Mouse (Mus musculus) kidney, embryonic 15.5 days (tissue): ENCODE measurements at regions not wholly inside any gene's neighbourhood (a gene's known extent, or its start where the extent isn't known, plus 50 kb on each side); places are given as distances from the start of the nearest gene placed in this dataset.
"Not testable (repeated sequence)": the region's sequence is repeated elsewhere in the genome, so short reads cannot be mapped to it uniquely, and the experiment has no call there.

Source experiments
- ATAC-seq: fragments of 200-750 bp; cut with Nextera tagmentation; replicated peaks from 2 replicates; pipeline ENCODE4 v1.8.0; 2017; ENCODE audit warnings: moderate TSS enrichment; ENCODE audit not compliant: low FRiP score
- H3K27ac ChIP-seq: fragments of 300-500 bp; sonication (generic); 2 replicates; pipeline ENCODE4 v1.5.1; 2015; ENCODE audit warnings: mild to moderate bottlenecking, inconsistent platforms
- H3K27me3 ChIP-seq: fragments of 300-500 bp; sonication (generic); 2 replicates; pipeline ENCODE4 v1.6.1; 2015; ENCODE audit warnings: inconsistent platforms
- H3K36me3 ChIP-seq: fragments of 300-500 bp; sonication (generic); 2 replicates; pipeline ENCODE4 v1.6.1; 2015; ENCODE audit warnings: inconsistent platforms
- H3K4me1 ChIP-seq: fragments of 300-500 bp; sonication (generic); 2 replicates; pipeline ENCODE4 v1.6.1; 2015; ENCODE audit warnings: inconsistent platforms
- H3K4me2 ChIP-seq: fragments of 300-500 bp; sonication (generic); 2 replicates; pipeline ENCODE4 v1.6.1; 2015; ENCODE audit warnings: moderate library complexity, mild to moderate bottlenecking, inconsistent platforms
- H3K4me3 ChIP-seq: fragments of 300-500 bp; sonication (generic); replicated peaks from 2 replicates; pipeline ENCODE4 v1.5.1; 2015; ENCODE audit warnings: mild to moderate bottlenecking, inconsistent platforms
- H3K9ac ChIP-seq: fragments of 300-500 bp; sonication (generic); 2 replicates; pipeline ENCODE4 v1.6.1; 2015; ENCODE audit warnings: mild to moderate bottlenecking, inconsistent platforms
- H3K9me3 ChIP-seq: fragments of 300-500 bp; sonication (generic); replicated peaks from 2 replicates; pipeline ENCODE4 v1.6.1; 2016; ENCODE audit warnings: inconsistent platforms
- WGBS: fragments of 180-500 bp; shearing (Covaris S2); methylation state at CpG from one replicate; pipeline ENCODE4 v1.1.7; 2015; ENCODE audit warnings: mixed read lengths; 5-methylcytosine and 5-hydroxymethylcytosine counted together

- H3K36me3 ChIP-seq, result no peaks in the 10 kb centered on the region
- no peak overlapping the region for H3K27ac ChIP-seq
- peaks cover 14% of the 10 kb centered on the region for H3K4me1 ChIP-seq
- H3K4me3 ChIP-seq, result no peak overlapping the region
- 88% methylated on average over 3 of the region's 3 CpGs for WGBS
- no peak overlapping the region for H3K9ac ChIP-seq
- H3K27me3 ChIP-seq, result no peaks in the 10 kb centered on the region
- H3K9me3 ChIP-seq, result no peaks in the 10 kb centered on the region
- no peak overlapping the region for H3K4me2 ChIP-seq
- no peak for ATAC-seq
Observed at GRCm38 (mm10) chr1:136680173-136680572, 55.5 kb downstream of the Zfp281 start.

GRCm38 (mm10) chr1:136682311-136682710 lies 57.6 kb downstream of the Zfp281 start:
- not testable (repeated sequence) for H3K27ac ChIP-seq, H3K4me3 ChIP-seq, H3K9ac ChIP-seq, H3K36me3 ChIP-seq, ATAC-seq, H3K27me3 ChIP-seq, H3K9me3 ChIP-seq, H3K4me2 ChIP-seq
- peaks cover 11% of the 10 kb centered on the region for H3K4me1 ChIP-seq
- 60% methylated on average over 10 of the region's 10 CpGs for WGBS

DNA sequence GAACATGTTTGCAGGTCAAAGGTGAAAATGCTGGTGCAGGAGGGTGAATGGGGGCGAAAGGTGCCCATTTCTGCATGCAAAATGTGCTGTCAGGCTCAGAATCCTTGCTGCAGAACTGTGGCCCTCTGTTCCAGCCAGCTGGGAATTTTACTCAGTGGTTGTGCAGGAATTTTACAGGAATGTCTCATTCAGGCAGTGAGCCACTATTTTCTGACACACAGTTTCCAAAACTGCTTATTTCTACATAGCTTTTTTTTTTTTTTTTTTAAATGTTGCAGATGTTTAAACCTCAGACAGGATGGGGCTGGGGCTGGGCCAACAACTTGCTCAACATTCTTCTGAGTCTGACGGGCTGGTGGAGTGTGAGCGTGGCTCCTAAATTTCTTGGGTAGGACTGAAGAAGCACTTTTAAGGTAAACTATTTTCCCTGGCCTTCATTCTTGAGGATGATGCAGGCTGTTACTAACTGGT lies 58.4 kb downstream of the Zfp281 start:
- 0 out of 2 replicates have a peak, but pooled peaks have one; percentile 7 for ATAC-seq
- H3K27ac ChIP-seq, result 0 out of 2 replicates have a peak overlapping the region, but pooled peaks have one; percentile 9
- no peak overlapping the region for H3K4me3 ChIP-seq
- WGBS, result 76% methylated on average over 3 of the region's 3 CpGs
- H3K4me2 ChIP-seq, result no peak overlapping the region
- no peaks in the 10 kb centered on the region for H3K36me3 ChIP-seq
- no peaks in the 10 kb centered on the region for H3K9me3 ChIP-seq
- peaks cover 11% of the 10 kb centered on the region for H3K4me1 ChIP-seq
- H3K9ac ChIP-seq, result no peak overlapping the region
- H3K27me3 ChIP-seq, result no peaks in the 10 kb centered on the region

- Histone ChIP-seq H3K27ac (0 out of 2 replicates have a peak overlapping the region, but pooled peaks have one; percentile 9), H3K4me2 (no peak overlapping the region)
- peak; percentile 30; the same call in 1 of the 2 replicates for ATAC-seq
Observed at GRCm38 (mm10) chr1:136683561-136684131, 58.9 kb downstream of the Zfp281 start.

GRCm38 (mm10) chr1:136684481-136684880 lies 59.8 kb downstream of the Zfp281 start:
- H3K4me2 ChIP-seq, result no peak overlapping the region
- no peak overlapping the region for H3K4me3 ChIP-seq
- no peaks in the 10 kb centered on the region for H3K36me3 ChIP-seq
- WGBS, result 72% methylated on average over 5 of the region's 5 CpGs
- no peak overlapping the region for H3K27ac ChIP-seq
- H3K9ac ChIP-seq, result no peak overlapping the region
- ATAC-seq, result no peak
- peaks cover 11% of the 10 kb centered on the region for H3K4me1 ChIP-seq
- H3K27me3 ChIP-seq, result no peaks in the 10 kb centered on the region
- H3K9me3 ChIP-seq, result no peaks in the 10 kb centered on the region

More at GRCm38 (mm10) chr1:136683561-136684131, 58.9 kb downstream of the Zfp281 start:
- Histone ChIP-seq H3K4me3 (no peak overlapping the region), H3K9me3 (no peaks in the 10 kb centered on the region), H3K36me3 (no peaks in the 10 kb centered on the region), H3K9ac (no peak overlapping the region), H3K4me1 (peaks cover 11% of the 10 kb centered on the region), H3K27me3 (no peaks in the 10 kb centered on the region)
- WGBS, result 53% methylated on average over 10 of the region's 10 CpGs

- H3K9ac ChIP-seq, result no peak overlapping the region
- no peaks in the 10 kb centered on the region for H3K27me3 ChIP-seq
- H3K4me3 ChIP-seq, result no peak overlapping the region
- no peaks in the 10 kb centered on the region for H3K9me3 ChIP-seq
- ATAC-seq, result no peak
- 64% methylated on average over 13 of the region's 13 CpGs for WGBS
- peaks cover 15% of the 10 kb centered on the region for H3K4me1 ChIP-seq
- H3K4me2 ChIP-seq, result peak overlapping the region; percentile 32; the same call in 1 of the 2 replicates
- H3K27ac ChIP-seq, result 0 out of 2 replicates have a peak overlapping the region, but pooled peaks have one; percentile 23
- no peaks in the 10 kb centered on the region for H3K36me3 ChIP-seq
Observed at GRCm38 (mm10) chr1:136685191-136686060, 60.7 kb downstream of the Zfp281 start.

DNA sequence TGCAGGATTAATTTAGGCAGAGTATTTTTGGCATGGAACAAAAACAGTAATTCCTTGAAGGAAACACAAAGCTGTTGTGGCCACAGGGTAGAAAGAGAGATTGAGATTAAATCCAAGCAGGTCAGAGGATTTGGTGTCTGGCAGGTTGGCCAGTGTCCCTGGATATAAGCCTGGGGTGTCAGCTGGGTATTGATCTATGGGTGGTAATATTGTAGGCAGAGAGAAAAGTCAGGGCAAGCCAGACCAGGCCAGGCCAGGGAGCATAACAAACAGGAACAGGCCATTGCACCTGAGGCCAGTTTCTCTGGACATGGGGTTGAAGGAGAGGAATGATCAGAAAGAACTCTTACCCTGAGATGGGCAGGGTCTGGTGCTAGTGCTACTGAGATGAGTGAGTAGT lies 61.8 kb downstream of the Zfp281 start:
- no peaks in the 10 kb centered on the region for H3K36me3 ChIP-seq
- H3K4me2 ChIP-seq, result no peak overlapping the region
- no peaks in the 10 kb centered on the region for H3K9me3 ChIP-seq
- ATAC-seq, result no peak
- H3K27me3 ChIP-seq, result no peaks in the 10 kb centered on the region
- no peak overlapping the region for H3K4me3 ChIP-seq
- H3K9ac ChIP-seq, result no peak overlapping the region
- H3K27ac ChIP-seq, result no peak overlapping the region
- peaks cover 17% of the 10 kb centered on the region for H3K4me1 ChIP-seq

- Histone ChIP-seq H3K36me3 (no peaks in the 10 kb centered on the region), H3K9me3 (no peaks in the 10 kb centered on the region), H3K4me2 (no peak overlapping the region), H3K4me3 (no peak overlapping the region), H3K27me3 (no peaks in the 10 kb centered on the region), H3K27ac (no peak overlapping the region), H3K4me1 (peaks cover 16% of the 10 kb centered on the region; the same call in 1 of the 2 replicates), H3K9ac (no peak overlapping the region)
- 50% methylated on average over 2 of the region's 2 CpGs for WGBS
- no peak for ATAC-seq
Observed at GRCm38 (mm10) chr1:136690068-136690467, 65.4 kb downstream of the Zfp281 start.

- H3K27me3 ChIP-seq, result no peaks in the 10 kb centered on the region
- H3K4me3 ChIP-seq, result no peak overlapping the region
- no peak overlapping the region for H3K4me2 ChIP-seq
- H3K9me3 ChIP-seq, result no peaks in the 10 kb centered on the region
- WGBS, result 55% methylated on average over 5 of the region's 5 CpGs
- H3K36me3 ChIP-seq, result no peaks in the 10 kb centered on the region
- no peak overlapping the region for H3K9ac ChIP-seq
- no peak overlapping the region for H3K27ac ChIP-seq
- peaks cover 29% of the 10 kb centered on the region for H3K4me1 ChIP-seq
- no peak for ATAC-seq
Observed at GRCm38 (mm10) chr1:136693421-136693820, 68.7 kb downstream of the Zfp281 start.

GRCm38 (mm10) chr1:136694983-136695382 lies 70.3 kb downstream of the Zfp281 start:
- H3K4me2 ChIP-seq, result no peak overlapping the region
- no peaks in the 10 kb centered on the region for H3K27me3 ChIP-seq
- H3K27ac ChIP-seq, result no peak overlapping the region
- 44% methylated on average over 7 of the region's 7 CpGs for WGBS
- ATAC-seq, result no peak
- H3K9me3 ChIP-seq, result no peaks in the 10 kb centered on the region
- H3K9ac ChIP-seq, result no peak overlapping the region
- H3K4me1 ChIP-seq, result peaks cover 35% of the 10 kb centered on the region
- H3K4me3 ChIP-seq, result no peak overlapping the region
- H3K36me3 ChIP-seq, result no peaks in the 10 kb centered on the region

DNA sequence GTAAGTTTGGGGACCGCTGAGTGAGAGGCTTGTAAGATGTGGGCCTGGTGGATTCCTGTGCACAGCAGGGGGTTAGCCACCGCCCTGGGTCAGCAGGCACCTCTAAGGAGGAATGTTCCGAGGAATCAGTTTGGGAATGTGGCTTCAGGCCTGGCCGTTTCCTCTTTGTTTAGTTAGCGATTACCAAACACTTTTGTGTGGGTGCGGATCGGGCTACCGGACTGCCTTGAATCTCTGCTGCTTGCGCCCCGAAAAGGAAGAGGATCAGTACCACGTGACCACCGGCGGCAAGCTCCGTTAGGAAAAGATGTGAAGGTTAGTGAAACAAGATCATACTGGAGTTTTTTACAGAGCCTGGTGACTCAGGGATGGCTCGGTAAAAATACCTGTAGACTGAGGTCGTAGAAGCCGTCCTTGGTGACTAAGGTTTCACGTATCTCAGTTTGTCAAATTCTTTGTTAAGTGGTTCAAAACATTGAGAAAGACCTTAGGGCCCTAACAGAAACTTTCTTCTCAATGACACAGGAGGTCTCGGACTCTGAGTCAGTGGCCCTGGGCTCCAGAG lies 71.5 kb downstream of the Zfp281 start:
- WGBS, result 13% methylated on average over 19 of the region's 19 CpGs
- ATAC-seq, result peak; percentile 61
- no peaks in the 10 kb centered on the region for H3K27me3 ChIP-seq
- no peak overlapping the region; the same call in 1 of the 2 replicates for H3K9ac ChIP-seq
- no peak overlapping the region; the same call in 1 of the 2 replicates for H3K4me3 ChIP-seq
- no peaks in the 10 kb centered on the region for H3K36me3 ChIP-seq
- no peaks in the 10 kb centered on the region for H3K9me3 ChIP-seq
- peaks cover 31% of the 10 kb centered on the region for H3K4me1 ChIP-seq
- 0 out of 2 replicates have a peak overlapping the region, but pooled peaks have one; percentile 42 for H3K27ac ChIP-seq
- peak overlapping the region; percentile 40 for H3K4me2 ChIP-seq
